ENCODE assay signal across 19 mouse cellular contexts in genomic region chr6:105483388-105483787, GRCm38 (mm10).
A peak's percentile ranks its signal among the peaks of the same experiment; 100 is the strongest.
DNase-seq lines count a peak whose midpoint lies in the region; ATAC-seq lines count a peak whose summit lies in the region.
"Had no signal": no experiment of that assay in that cellular context is flagged by ENCODE, and none has a peak within 500 bp of the region (broad histone marks: within the 10 kb centered on the region; RNA-seq: fewer than 3 reads in every experiment).

No protein-coding gene starts in this region.

- H3K4me3 ChIP-seq in forebrain, embryonic 14.5 days (ENCODE audit: low read depth, low read length) = no peak overlapping the region
- no peak overlapping the region for H3K4me3 ChIP-seq in forebrain, embryonic 13.5 days
- H3K4me3 ChIP-seq: embryonic facial prominence, embryonic 10.5 days; heart, embryonic 10.5 days; hindbrain, embryonic 13.5 days had no signal

- H3K4me2 ChIP-seq in forebrain, embryonic 14.5 days (ENCODE audit: low read length) = no peak overlapping the region
- no peak overlapping the region for H3K4me2 ChIP-seq in forebrain, embryonic 13.5 days
- H3K4me2 ChIP-seq: hindbrain, embryonic 13.5 days had no signal

- no peaks in the 10 kb centered on the region for H3K27me3 ChIP-seq in forebrain, embryonic 14.5 days (replicated peaks; ENCODE audit: control insufficient read depth, insufficient read depth, low read length)
- H3K27me3 ChIP-seq in forebrain, embryonic 13.5 days = no peaks in the 10 kb centered on the region
- H3K27me3 ChIP-seq: hindbrain, embryonic 13.5 days had no signal

- H3K4me1 ChIP-seq in forebrain, embryonic 14.5 days (ENCODE audit: control insufficient read depth, insufficient read depth, low read length) = no peaks in the 10 kb centered on the region
- no peaks in the 10 kb centered on the region for H3K4me1 ChIP-seq in forebrain, embryonic 13.5 days
- H3K4me1 ChIP-seq: embryonic facial prominence, embryonic 10.5 days; heart, embryonic 10.5 days; hindbrain, embryonic 13.5 days had no signal

- DNase-seq in forebrain, embryonic 14.5 days (ENCODE audit: low spot score) = peak; percentile 1
- peak; percentile 2 to 48 for DNase-seq in frontal cortex, postnatal 36 days (ENCODE audit: low spot score in 2 of 2)
- no peak for DNase-seq in frontal cortex, postnatal 10 days (ENCODE audit: low spot score in 2 of 2)
- peak; percentile 20 for DNase-seq in right cerebral cortex, adult 18-20 months
- no peak for DNase-seq in right cerebral cortex, postnatal 25 days
- peak; percentile 21 to 81 for DNase-seq in left cerebral cortex, postnatal 25 days (ENCODE audit: low spot score in 2 of 2)
- DNase-seq in gastrocnemius, postnatal 4 days (ENCODE audit: low spot score in 2 of 2) = no peak
- DNase-seq: adrenal gland, postnatal 25 days; cerebellum, adult 2 months; cerebellum, postnatal 10 days; gastrocnemius, postnatal 36 days; heart, adult 18-20 months; heart, postnatal 10 days had no signal

- no peaks in the 10 kb centered on the region for H3K9me3 ChIP-seq in forebrain, embryonic 14.5 days (replicated peaks; ENCODE audit: control insufficient read depth, low read length)
- H3K9me3 ChIP-seq in forebrain, embryonic 13.5 days (replicated peaks) = no peaks in the 10 kb centered on the region
- H3K9me3 ChIP-seq: embryonic facial prominence, embryonic 10.5 days; heart, embryonic 10.5 days; hindbrain, embryonic 13.5 days had no signal

- intact Hi-C loops in left cerebral cortex, postnatal 25 days (cut with DNase I) = loop anchor here (10.0 kb wide), 1 partner anchor 191 kb away; the partner anchor contains the start of gene Cntn4

- WGBS in forebrain, embryonic 14.5 days = 84% methylated on average over 5 of the region's 5 CpGs
- 78% methylated on average over 5 of the region's 5 CpGs for WGBS in forebrain, embryonic 13.5 days

- no peak overlapping the region for H3K27ac ChIP-seq in forebrain, embryonic 14.5 days (ENCODE audit: low read depth, low read length)
- no peak overlapping the region for H3K27ac ChIP-seq in forebrain, embryonic 13.5 days
- H3K27ac ChIP-seq: embryonic facial prominence, embryonic 10.5 days; heart, embryonic 10.5 days; hindbrain, embryonic 13.5 days; hindbrain, postnatal 0 days had no signal

- H3K9ac ChIP-seq in forebrain, embryonic 14.5 days (ENCODE audit: low read length) = no peak overlapping the region
- no peak overlapping the region for H3K9ac ChIP-seq in forebrain, embryonic 13.5 days
- H3K9ac ChIP-seq: hindbrain, embryonic 13.5 days had no signal

- H3K36me3 ChIP-seq in forebrain, embryonic 14.5 days (ENCODE audit: control insufficient read depth, insufficient read depth, low read length) = no peaks in the 10 kb centered on the region
- no peaks in the 10 kb centered on the region for H3K36me3 ChIP-seq in forebrain, embryonic 13.5 days (ENCODE audit: poor library complexity, severe bottlenecking)
- H3K36me3 ChIP-seq: embryonic facial prominence, embryonic 10.5 days; heart, embryonic 10.5 days; hindbrain, embryonic 13.5 days had no signal

- no peak for ATAC-seq in forebrain, embryonic 14.5 days
- ATAC-seq in forebrain, embryonic 13.5 days = no peak
- ATAC-seq: forebrain, embryonic 16.5 days; hindbrain, postnatal 0 days had no signal

Comparison
In these comparisons a context has a peak if more than half of its experiments do, and no peak if none do; other contexts are left out.
1. DNase-seq: peak in forebrain, embryonic 14.5 days (single experiment), frontal cortex, postnatal 36 days (2 of 2), right cerebral cortex, adult 18-20 months (single experiment) and left cerebral cortex, postnatal 25 days (2 of 2); none in frontal cortex, postnatal 10 days (0 of 2), right cerebral cortex, postnatal 25 days (single experiment) and gastrocnemius, postnatal 4 days (0 of 2).